Mouse (Mus musculus) stomach, embryonic 14.5 days (tissue): Measurements from ENCODE around the gene Arhgef10l. TPM values are rescaled to one million over a fixed set of nuclear protein-coding genes. Genes with fewer than 3 reads are reported as not detected.
"Not testable (repeated sequence)": the region's sequence is repeated elsewhere in the genome, so short reads cannot be mapped to it uniquely, and the experiment has no call there.

Experiments
- ATAC-seq: fragments of 200-750 bp; cut with Nextera tagmentation; 2 replicates; pipeline ENCODE4 v1.8.0; 2017; ENCODE audit warnings: low read depth, moderate TSS enrichment; ENCODE audit not compliant: insufficient number of reproducible peaks, insufficient read depth, low FRiP score
- H3K27ac ChIP-seq: fragments of 300-500 bp; sonication (generic); 2 replicates; pipeline ENCODE4 v1.5.1; 2014; ENCODE audit warnings: mild to moderate bottlenecking, low read length, moderate library complexity, mixed read lengths
- H3K27me3 ChIP-seq: fragments of 300-500 bp; sonication (generic); 2 replicates; pipeline ENCODE4 v1.6.1; 2014; ENCODE audit warnings: low read length, control low read depth, mixed read lengths; ENCODE audit not compliant: control insufficient read depth, insufficient read depth
- H3K36me3 ChIP-seq: fragments of 300-500 bp; sonication (generic); 2 replicates; pipeline ENCODE4 v1.6.1; 2014; ENCODE audit warnings: mild to moderate bottlenecking, control low read depth, low read length, moderate library complexity, mixed read lengths; ENCODE audit not compliant: control insufficient read depth, insufficient read depth
- H3K4me1 ChIP-seq: fragments of 300-500 bp; sonication (generic); 2 replicates; pipeline ENCODE4 v1.6.1; 2014; ENCODE audit warnings: low read length, control low read depth, mixed read lengths; ENCODE audit not compliant: control insufficient read depth, insufficient read depth
- H3K4me2 ChIP-seq: fragments of 300-500 bp; sonication (generic); replicated peaks from 2 replicates; pipeline ENCODE4 v1.6.1; 2014; ENCODE audit warnings: low read depth, low read length, control low read depth
- H3K4me3 ChIP-seq: fragments of 300-500 bp; sonication (generic); 2 replicates; pipeline ENCODE4 v1.5.1; 2014; ENCODE audit warnings: low read depth, low read length, control low read depth
- H3K9ac ChIP-seq: fragments of 300-500 bp; sonication (generic); replicated peaks from 2 replicates; pipeline ENCODE4 v1.6.1; 2014; ENCODE audit warnings: low read depth, mild to moderate bottlenecking, control low read depth, low read length, moderate library complexity, mixed read lengths
- H3K9me3 ChIP-seq: fragments of 300-500 bp; sonication (generic); 2 replicates; pipeline ENCODE4 v1.6.1; 2016; ENCODE audit warnings: low read depth, low read length, control low read depth; ENCODE audit not compliant: control insufficient read depth
- WGBS: fragments of 180-500 bp; shearing (Covaris S2); extraction: QIAGEN DNeasy Blood & Tissue Kit; methylation state at CpG from one replicate; pipeline ENCODE4 v1.1.7; 2014; 5-methylcytosine and 5-hydroxymethylcytosine counted together
- polyA plus RNA-seq: library from polyadenylated mRNA; unstranded; fragments of >200 nt; fragmentation: Nextera tagmentation; extraction: Ambion mirVana; gene quantifications from 2 replicates; pipeline ENCODE4 v1.2.1, GENCODE M21; 2014

Arhgef10l gene
- polyA plus RNA-seq, 1 experiment from 2014 or later: 9.9 TPM

- no peak overlapping the region for H3K4me2 ChIP-seq
- WGBS: 92% methylated on average over 14 of the region's 14 CpGs
- H3K4me3 ChIP-seq: no peak overlapping the region
- H3K27ac ChIP-seq: no peak overlapping the region
- no peak for ATAC-seq
- H3K9me3 ChIP-seq: peaks cover 3% of the 10 kb centered on the region; the same call in 1 of the 2 replicates
- H3K9ac ChIP-seq: no peak overlapping the region
- H3K4me1 ChIP-seq: no peaks in the 10 kb centered on the region
- peaks cover 45% of the 10 kb centered on the region for H3K36me3 ChIP-seq
- no peaks in the 10 kb centered on the region for H3K27me3 ChIP-seq
These were observed 99.0 kb downstream of the Arhgef10l start for GRCm38 (mm10) chr4:140566785-140567184.

- 86% methylated on average over 1 of the region's 1 CpGs for WGBS
- not testable (repeated sequence) for H3K4me3 ChIP-seq, H3K4me1 ChIP-seq, H3K9ac ChIP-seq, H3K4me2 ChIP-seq, H3K27ac ChIP-seq, ATAC-seq, H3K9me3 ChIP-seq, H3K27me3 ChIP-seq
- peaks cover 44% of the 10 kb centered on the region for H3K36me3 ChIP-seq
These were observed 101.4 kb downstream of the Arhgef10l start for GRCm38 (mm10) chr4:140564459-140564858.

GRCm38 (mm10) chr4:140562461-140563178, 103.2 kb downstream of the Arhgef10l start:
- Histone ChIP-seq H3K4me3 (no peak overlapping the region), H3K27ac (no peak overlapping the region), H3K4me1 (no peaks in the 10 kb centered on the region), H3K4me2 (no peak overlapping the region), H3K27me3 (no peaks in the 10 kb centered on the region), H3K9me3 (peaks cover 5% of the 10 kb centered on the region; the same call in 1 of the 2 replicates), H3K9ac (no peak overlapping the region), H3K36me3 (peaks cover 36% of the 10 kb centered on the region)
- peak; percentile 15; the same call in 1 of the 2 replicates for ATAC-seq
- WGBS: 73% methylated on average over 10 of the region's 10 CpGs

GRCm38 (mm10) chr4:140561744-140562143, 104.1 kb downstream of the Arhgef10l start:
- peaks cover 5% of the 10 kb centered on the region; the same call in 1 of the 2 replicates for H3K9me3 ChIP-seq
- H3K4me3 ChIP-seq: no peak overlapping the region
- H3K36me3 ChIP-seq: peaks cover 31% of the 10 kb centered on the region
- no peak overlapping the region for H3K27ac ChIP-seq
- H3K9ac ChIP-seq: no peak overlapping the region
- no peak overlapping the region for H3K4me2 ChIP-seq
- ATAC-seq: no peak
- no peaks in the 10 kb centered on the region for H3K4me1 ChIP-seq
- 98% methylated on average over 3 of the region's 3 CpGs for WGBS
- H3K27me3 ChIP-seq: no peaks in the 10 kb centered on the region

GRCm38 (mm10) chr4:140559862-140560261, 106.0 kb downstream of the Arhgef10l start:
- no peak overlapping the region for H3K4me2 ChIP-seq
- H3K27me3 ChIP-seq: no peaks in the 10 kb centered on the region
- H3K36me3 ChIP-seq: peaks cover 26% of the 10 kb centered on the region; the same call in 1 of the 2 replicates
- H3K27ac ChIP-seq: no peak overlapping the region
- H3K4me3 ChIP-seq: no peak overlapping the region
- 86% methylated on average over 4 of the region's 4 CpGs for WGBS
- peaks cover 5% of the 10 kb centered on the region; the same call in 1 of the 2 replicates for H3K9me3 ChIP-seq
- H3K4me1 ChIP-seq: no peaks in the 10 kb centered on the region
- H3K9ac ChIP-seq: no peak overlapping the region
- no peak for ATAC-seq

- WGBS: 80% methylated on average over 5 of the region's 5 CpGs
- Histone ChIP-seq H3K9me3 (peaks cover 5% of the 10 kb centered on the region; the same call in 1 of the 2 replicates), H3K27me3 (no peaks in the 10 kb centered on the region), H3K36me3 (peaks cover 24% of the 10 kb centered on the region; the same call in 1 of the 2 replicates), H3K4me3 (no peak overlapping the region), H3K27ac (no peak overlapping the region), H3K4me2 (no peak overlapping the region), H3K4me1 (no peaks in the 10 kb centered on the region), H3K9ac (no peak overlapping the region)
- ATAC-seq: no peak
These were observed 107.6 kb downstream of the Arhgef10l start for GRCm38 (mm10) chr4:140558193-140558592.

GRCm38 (mm10) chr4:140556561-140556960, 109.3 kb downstream of the Arhgef10l start:
- no peak overlapping the region for H3K9ac ChIP-seq
- no peaks in the 10 kb centered on the region for H3K4me1 ChIP-seq
- no peaks in the 10 kb centered on the region for H3K27me3 ChIP-seq
- no peak overlapping the region for H3K4me3 ChIP-seq
- peaks cover under 1% of the 10 kb centered on the region; the same call in 1 of the 2 replicates for H3K9me3 ChIP-seq
- H3K27ac ChIP-seq: no peak overlapping the region
- peaks cover 12% of the 10 kb centered on the region; the same call in 1 of the 2 replicates for H3K36me3 ChIP-seq
- 91% methylated on average over 10 of the region's 10 CpGs for WGBS
- no peak for ATAC-seq
- H3K4me2 ChIP-seq: no peak overlapping the region

- peaks cover 14% of the 10 kb centered on the region for H3K36me3 ChIP-seq
- WGBS: 50% methylated on average over 7 of the region's 7 CpGs
- no peak overlapping the region for H3K4me3 ChIP-seq
- H3K27ac ChIP-seq: no peak overlapping the region
- H3K4me1 ChIP-seq: no peaks in the 10 kb centered on the region
- H3K9ac ChIP-seq: no peak overlapping the region
- ATAC-seq: no peak
- H3K4me2 ChIP-seq: no peak overlapping the region
- no peaks in the 10 kb centered on the region for H3K27me3 ChIP-seq
- no peaks in the 10 kb centered on the region for H3K9me3 ChIP-seq
These were observed 110.5 kb downstream of the Arhgef10l start for GRCm38 (mm10) chr4:140555273-140555672.
